Mouse (Mus musculus): Measurements from ENCODE around the gene Erc2.
"Not testable (repeated sequence)": the region's sequence is repeated elsewhere in the genome, so short reads cannot be mapped to it uniquely, and the experiment has no call there.

Gene Erc2

GRCm38 (mm10) chr14:27828089-27828488, 205.9 kb downstream of the Erc2 start:
- no peak for DNase-seq (ENCODE audit: low read depth, low spot score)

GRCm38 (mm10) chr14:27832196-27832595, 210.0 kb downstream of the Erc2 start:
- no peak for DNase-seq (ENCODE audit: low read depth, low spot score)

- DNase-seq (ENCODE audit: low read depth, low spot score): no peak
Measured at GRCm38 (mm10) chr14:27835351-27835750, 213.1 kb downstream of the Erc2 start.

- DNase-seq (ENCODE audit: low read depth, low spot score): no peak
Measured at GRCm38 (mm10) chr14:27837601-27838105, 215.4 kb downstream of the Erc2 start.

- DNase-seq (ENCODE audit: low read depth, low spot score): no peak
Measured at GRCm38 (mm10) chr14:27840120-27840519, 217.9 kb downstream of the Erc2 start.

- DNase-seq (ENCODE audit: low read depth, low spot score): no peak
Measured at GRCm38 (mm10) chr14:27846875-27847274, 224.6 kb downstream of the Erc2 start.

- DNase-seq (ENCODE audit: low read depth, low spot score): no peak
Measured at GRCm38 (mm10) chr14:27847291-27847690, 225.1 kb downstream of the Erc2 start.

- DNase-seq (ENCODE audit: low read depth, low spot score): no peak
Measured at GRCm38 (mm10) chr14:27851231-27851630, 229.0 kb downstream of the Erc2 start.

GRCm38 (mm10) chr14:27852606-27853005, 230.4 kb downstream of the Erc2 start:
- DNase-seq (ENCODE audit: low read depth, low spot score): no peak

- no peak for DNase-seq (ENCODE audit: low read depth, low spot score)
Measured at GRCm38 (mm10) chr14:27860371-27861046, 238.3 kb downstream of the Erc2 start.

- DNase-seq (ENCODE audit: low read depth, low spot score): no peak
Measured at GRCm38 (mm10) chr14:27862299-27862698, 240.1 kb downstream of the Erc2 start.

- no peak for DNase-seq (ENCODE audit: low read depth, low spot score)
Measured at GRCm38 (mm10) chr14:27867386-27867785, 245.2 kb downstream of the Erc2 start.

GRCm38 (mm10) chr14:27873619-27874018, 251.4 kb downstream of the Erc2 start:
- DNase-seq (ENCODE audit: low read depth, low spot score): no peak

GRCm38 (mm10) chr14:27875991-27876411, 253.8 kb downstream of the Erc2 start:
- DNase-seq (ENCODE audit: low read depth, low spot score): peak; percentile 2

GRCm38 (mm10) chr14:27881972-27882371, 259.7 kb downstream of the Erc2 start:
- DNase-seq (ENCODE audit: low read depth, low spot score): no peak

- not testable (repeated sequence) for DNase-seq (ENCODE audit: low read depth, low spot score)
Measured at GRCm38 (mm10) chr14:27886337-27886736, 264.1 kb downstream of the Erc2 start.

- DNase-seq (ENCODE audit: low read depth, low spot score): no peak
Measured at GRCm38 (mm10) chr14:27887488-27887887, 265.3 kb downstream of the Erc2 start.

GRCm38 (mm10) chr14:27889650-27890049, 267.4 kb downstream of the Erc2 start:
- no peak for DNase-seq (ENCODE audit: low read depth, low spot score)

GRCm38 (mm10) chr14:27892416-27892815, 270.2 kb downstream of the Erc2 start:
- DNase-seq (ENCODE audit: low read depth, low spot score): no peak

GRCm38 (mm10) chr14:27901772-27902171, 279.5 kb downstream of the Erc2 start:
- no peak for DNase-seq (ENCODE audit: low read depth, low spot score)

- DNase-seq (ENCODE audit: low read depth, low spot score): no peak
Measured at GRCm38 (mm10) chr14:27921656-27922373, 299.6 kb downstream of the Erc2 start.

GRCm38 (mm10) chr14:27927369-27927768, 305.1 kb downstream of the Erc2 start:
- DNase-seq (ENCODE audit: low read depth, low spot score): no peak

GRCm38 (mm10) chr14:27933533-27933932, 311.3 kb downstream of the Erc2 start:
- no peak for DNase-seq (ENCODE audit: low read depth, low spot score)
